Comparison of ENCODE assay signal across 1 mouse cellular context in the genomic region with DNA sequence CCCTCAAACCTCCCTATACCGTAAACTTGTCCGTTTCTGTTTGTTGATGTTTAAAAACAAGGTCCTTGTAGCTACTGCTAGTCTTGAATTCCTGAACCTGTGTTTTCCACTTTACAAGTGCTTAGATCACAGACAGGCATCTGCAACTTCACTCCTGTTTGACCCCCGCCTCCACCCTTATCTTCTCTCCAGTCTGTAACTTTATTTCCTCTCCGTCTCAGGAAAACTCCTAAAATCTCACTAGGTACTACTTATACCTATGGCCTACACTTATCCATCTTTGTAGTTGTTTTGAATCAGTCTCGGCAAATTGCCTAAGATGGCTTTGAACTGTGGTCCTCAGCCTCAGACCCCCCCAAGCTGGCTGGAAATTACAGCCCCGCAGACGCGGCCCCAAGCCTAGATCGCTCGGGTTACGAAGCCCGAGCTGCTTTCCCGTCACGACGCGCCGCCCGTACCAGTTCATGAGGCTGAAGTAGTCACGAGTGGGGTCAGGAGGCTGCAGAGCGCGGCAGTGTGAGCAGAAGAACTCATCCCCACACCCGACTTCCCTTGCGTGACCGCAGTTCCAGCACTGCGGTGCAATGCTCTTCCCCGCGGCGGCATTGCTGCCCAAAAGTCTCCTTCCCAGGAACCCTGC.
TF ChIP-seq lines count a peak whose summit lies in the region.

No protein-coding gene starts in this region.

TF ChIP-seq in MEL, 35 proteins besides CTCF, POLR2A, EP300 and RAD21:
- TF ChIP-seq GATA1 (IDR thresholded peaks at IDR 0.05; ENCODE audit: low read depth, low read length) (peak; percentile 89), RCOR1 (IDR thresholded peaks at IDR 0.05; ENCODE audit: low read depth, low read length) (peak; percentile 82), MAZ (IDR thresholded peaks at IDR 0.05; ENCODE audit: low read depth, low read length) (peak; percentile 96), CHD2 (IDR thresholded peaks at IDR 0.05; ENCODE audit: low read length) (peak; percentile 15; the same call in 1 of the 2 replicates), ZNF384 (IDR thresholded peaks at IDR 0.05; ENCODE audit: low read depth, low read length) (peak; percentile 30; the same call in 1 of the 2 replicates), JUND (IDR thresholded peaks at IDR 0.05; ENCODE audit: low read depth, low read length) (no peak), TAL1 (IDR thresholded peaks at IDR 0.05; ENCODE audit: low read length) (peak; percentile 66), ZKSCAN1 (IDR thresholded peaks at IDR 0.05; ENCODE audit: low read depth, low read length) (no peak), ZC3H11A (IDR thresholded peaks at IDR 0.05; ENCODE audit: low read depth, low read length) (no peak), MAX (IDR thresholded peaks at IDR 0.05; ENCODE audit: low read length) (peak; percentile 29; the same call in 1 of the 2 replicates), ELF1 (IDR thresholded peaks at IDR 0.05; ENCODE audit: low read depth, low read length) (no peak), BHLHE40 (IDR thresholded peaks at IDR 0.05; ENCODE audit: borderline replicate concordance, low read depth, low read length) (no peak), TCF12 (IDR thresholded peaks at IDR 0.05; ENCODE audit: low read depth, low read length) (peak; percentile 90), USF2 (IDR thresholded peaks at IDR 0.05; ENCODE audit: borderline replicate concordance in 1 of 2, insufficient read depth in 1 of 2, low read depth in 1 of 2, low read length in 2 of 2) (no peak), E2F4 (IDR thresholded peaks at IDR 0.05; ENCODE audit: borderline replicate concordance, low read depth, low read length) (no peak), TBP (IDR thresholded peaks at IDR 0.05; ENCODE audit: low read depth, low read length) (0 out of 2 replicates have a peak, but pooled peaks have one; percentile 8), POLR2AphosphoS2 (IDR thresholded peaks at IDR 0.05; ENCODE audit: low read length) (no peak), ETS1 (IDR thresholded peaks at IDR 0.05; ENCODE audit: low read depth, low read length) (peak; percentile 64; the same call in 1 of the 2 replicates), SMC3 (IDR thresholded peaks at IDR 0.05; ENCODE audit: low read depth, low read length) (no peak), MAFK (IDR thresholded peaks at IDR 0.05; ENCODE audit: borderline replicate concordance, low read depth, low read length) (no peak; the same call in 1 of the 2 replicates), UBTF (IDR thresholded peaks at IDR 0.05; ENCODE audit: borderline replicate concordance, insufficient read depth, low read depth, low read length) (no peak), USF1 (IDR thresholded peaks at IDR 0.05; ENCODE audit: low read depth, low read length) (no peak), MXI1 (IDR thresholded peaks at IDR 0.05; ENCODE audit: low read depth, low read length) (no peak; the same call in none of the 2 replicates), MYC (IDR thresholded peaks at IDR 0.05; ENCODE audit: low read depth, low read length) (peak; percentile 25; the same call in 1 of the 2 replicates), MEF2A (IDR thresholded peaks at IDR 0.05; ENCODE audit: extremely low read depth, insufficient replicate concordance, low read depth, low read length, poor library complexity, severe bottlenecking) (no peak), CHD1 (IDR thresholded peaks at IDR 0.05; ENCODE audit: low read depth, low read length) (no peak), NELFE (IDR thresholded peaks at IDR 0.05; ENCODE audit: low read depth, low read length) (peak; percentile 5), HCFC1 (IDR thresholded peaks at IDR 0.05; ENCODE audit: low read depth, low read length) (no peak; the same call in 1 of the 2 replicates), NRF1 (IDR thresholded peaks at IDR 0.05; ENCODE audit: insufficient read depth, low read depth, low read length, poor library complexity, severe bottlenecking) (no peak), GABPA (IDR thresholded peaks at IDR 0.05; ENCODE audit: low read depth, low read length) (no peak), MYB (IDR thresholded peaks at IDR 0.05; ENCODE audit: low read depth, low read length) (no peak)
